Mouse (Mus musculus) lung, embryonic 14.5 days (tissue): ENCODE measurements at regions not wholly inside any gene's neighbourhood (a gene's known extent, or its start where the extent isn't known, plus 50 kb on each side); places are given as distances from the start of the nearest gene placed in this dataset.

Experiments used
- ATAC-seq: fragments of 200-750 bp; cut with Nextera tagmentation; 2 replicates; pipeline ENCODE4 v1.8.0; 2017; ENCODE audit warnings: mild to moderate bottlenecking, moderate TSS enrichment, moderate library complexity; ENCODE audit not compliant: insufficient read depth
- DNase-seq: peaks from one replicate; pipeline ENCODE4 v3.0.0-alpha.2; 2015
- H3K27ac ChIP-seq: fragments of 300-500 bp; sonication (generic); 2 replicates; pipeline ENCODE4 v1.5.1; 2014; ENCODE audit warnings: low read depth, mild to moderate bottlenecking, moderate library complexity
- H3K27me3 ChIP-seq: fragments of 300-500 bp; sonication (generic); 2 replicates; pipeline ENCODE4 v1.6.1; 2014; ENCODE audit warnings: low read length, control low read depth; ENCODE audit not compliant: insufficient read depth
- H3K36me3 ChIP-seq: fragments of 300-500 bp; sonication (generic); 2 replicates; pipeline ENCODE4 v1.6.1; 2014; ENCODE audit warnings: control low read depth; ENCODE audit not compliant: insufficient read depth
- H3K4me1 ChIP-seq: fragments of 300-500 bp; sonication (generic); 2 replicates; pipeline ENCODE4 v1.6.1; 2014; ENCODE audit warnings: antibody characterized with exemption, control low read depth; ENCODE audit not compliant: insufficient read depth
- H3K4me2 ChIP-seq: fragments of 300-500 bp; sonication (generic); 2 replicates; pipeline ENCODE4 v1.6.1; 2014; ENCODE audit warnings: mild to moderate bottlenecking
- H3K4me3 ChIP-seq: fragments of 300-500 bp; sonication (generic); 2 replicates; pipeline ENCODE4 v1.5.1; 2014; ENCODE audit warnings: low read depth, low read length
- H3K9ac ChIP-seq: fragments of 300-500 bp; sonication (generic); 2 replicates; pipeline ENCODE4 v1.6.1; 2014
- H3K9me3 ChIP-seq: fragments of 300-500 bp; sonication (generic); 2 replicates; pipeline ENCODE4 v1.6.1; 2016; ENCODE audit warnings: low read depth, low read length, control low read depth
- CTCF ChIP-seq: IDR thresholded peaks from 2 replicates; pipeline ENCODE4 v1.5.1; 2016; ENCODE audit warnings: antibody characterized with exemption, low read depth
- WGBS: fragments of 180-500 bp; shearing (Covaris S2); extraction: QIAGEN DNeasy Blood & Tissue Kit; methylation state at CpG from one replicate; pipeline ENCODE4 v1.1.7; 2014; 5-methylcytosine and 5-hydroxymethylcytosine counted together

DNA sequence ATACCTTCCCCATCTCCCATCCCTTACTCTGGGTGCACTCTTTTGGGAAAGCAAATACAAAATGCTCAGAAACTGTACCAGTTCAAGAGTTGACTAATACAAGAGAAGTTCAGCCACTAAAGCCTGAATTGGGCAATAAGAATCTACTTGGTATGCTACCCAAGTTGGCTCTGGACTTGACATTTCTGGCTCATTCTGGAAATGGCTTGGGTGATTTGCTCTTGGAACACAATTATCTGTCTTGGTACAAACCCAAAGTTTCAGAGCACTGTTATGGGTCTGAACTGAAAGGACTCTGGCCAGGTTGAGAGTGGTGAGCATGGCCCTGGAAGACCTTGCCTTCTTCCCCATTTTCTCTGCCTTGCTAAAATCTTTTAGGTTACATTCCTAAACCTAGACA, 136.6 kb downstream of the Fam84a start:
- no peak overlapping the region for H3K4me2 ChIP-seq
- no peaks in the 10 kb centered on the region for H3K9me3 ChIP-seq
- no peak overlapping the region for H3K9ac ChIP-seq
- TF ChIP-seq CTCF: no peak
- ATAC-seq (no peak), DNase-seq (no peak)
- no peaks in the 10 kb centered on the region for H3K36me3 ChIP-seq
- no peak overlapping the region for H3K4me3 ChIP-seq
- H3K27me3 ChIP-seq: no peaks in the 10 kb centered on the region
- H3K4me1 ChIP-seq: no peaks in the 10 kb centered on the region
- no peak overlapping the region for H3K27ac ChIP-seq

DNA sequence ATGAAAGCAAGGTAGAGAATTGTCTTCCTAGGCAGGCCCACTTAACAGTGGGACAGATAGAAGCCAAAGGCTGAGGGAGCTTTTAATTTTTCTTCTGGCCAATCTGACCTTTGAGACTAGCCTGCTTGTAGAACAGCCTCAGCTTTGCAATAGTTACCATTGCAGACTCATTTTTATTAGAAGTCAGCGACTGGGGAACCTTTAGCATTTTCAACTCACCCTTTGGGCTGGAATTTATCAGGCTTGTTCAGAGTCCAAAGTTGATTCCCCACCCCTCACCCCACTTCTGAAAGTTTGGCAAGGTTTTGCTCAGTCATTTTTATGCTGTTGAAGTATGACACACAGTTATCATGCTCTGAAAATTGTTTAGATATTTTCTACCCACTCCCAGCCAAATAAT, 145.9 kb downstream of the Fam84a start:
- H3K36me3 ChIP-seq: no peaks in the 10 kb centered on the region
- WGBS: 65% methylated on average over 1 of the region's 1 CpGs
- no peak overlapping the region for H3K4me3 ChIP-seq
- DNase-seq: no peak
- no peak overlapping the region for H3K9ac ChIP-seq
- no peak overlapping the region for H3K4me2 ChIP-seq
- no peaks in the 10 kb centered on the region for H3K27me3 ChIP-seq
- H3K9me3 ChIP-seq: no peaks in the 10 kb centered on the region
- no peak overlapping the region for H3K27ac ChIP-seq
- H3K4me1 ChIP-seq: no peaks in the 10 kb centered on the region
- ATAC-seq: no peak
- no peak for TF ChIP-seq CTCF

DNA sequence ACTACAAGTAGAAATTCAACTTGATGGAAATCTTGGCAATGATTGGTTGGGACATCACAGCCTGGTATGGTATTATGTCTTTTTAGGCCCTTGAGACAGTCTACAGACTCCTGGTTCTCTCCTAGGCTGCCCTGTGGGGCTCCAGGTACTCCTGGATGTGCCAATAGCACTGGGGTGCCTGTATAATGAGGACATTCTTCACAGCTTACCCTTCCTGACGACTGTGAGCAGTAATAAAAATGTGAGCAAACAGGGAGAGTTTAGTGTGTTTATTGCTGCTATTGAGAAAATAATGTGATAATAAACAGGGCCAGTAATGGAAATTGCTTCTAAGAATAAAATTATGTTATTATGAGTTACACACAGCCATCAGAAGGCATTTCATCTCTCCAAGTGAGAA, 150.2 kb downstream of the Fam84a start:
- no peaks in the 10 kb centered on the region for H3K36me3 ChIP-seq
- H3K9ac ChIP-seq: no peak overlapping the region
- H3K4me2 ChIP-seq: no peak overlapping the region
- H3K4me1 ChIP-seq: no peaks in the 10 kb centered on the region
- TF ChIP-seq CTCF: no peak
- no peaks in the 10 kb centered on the region for H3K27me3 ChIP-seq
- no peak overlapping the region for H3K27ac ChIP-seq
- DNase-seq: no peak
- WGBS: 53% methylated on average over 1 of the region's 1 CpGs
- no peak for ATAC-seq
- no peaks in the 10 kb centered on the region for H3K9me3 ChIP-seq
- no peak overlapping the region for H3K4me3 ChIP-seq

DNA sequence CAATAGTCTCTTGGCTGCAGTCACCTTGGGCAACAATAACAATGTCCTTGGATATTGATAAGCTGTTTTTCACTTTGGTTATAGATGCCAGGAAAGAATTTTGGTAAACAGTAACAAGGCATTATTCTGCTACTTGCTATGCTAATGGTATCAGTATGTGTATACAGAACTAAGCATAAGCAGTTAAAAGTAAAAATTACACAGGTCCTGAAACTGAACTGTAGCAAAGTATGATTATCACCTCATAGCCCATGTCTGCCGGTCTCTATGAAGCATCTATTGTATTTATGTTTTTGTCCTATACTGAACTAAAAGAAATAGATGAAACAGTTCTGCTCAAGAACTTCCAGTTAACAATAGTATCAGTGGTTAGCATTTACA, 167.5 kb downstream of the Fam84a start:
- H3K4me3 ChIP-seq: no peak overlapping the region
- H3K4me1 ChIP-seq: no peaks in the 10 kb centered on the region
- no peak overlapping the region for H3K27ac ChIP-seq
- no peak overlapping the region for H3K9ac ChIP-seq
- ATAC-seq (no peak), DNase-seq (no peak)
- H3K27me3 ChIP-seq: no peaks in the 10 kb centered on the region
- no peak overlapping the region for H3K4me2 ChIP-seq
- no peaks in the 10 kb centered on the region for H3K9me3 ChIP-seq
- no peak for TF ChIP-seq CTCF
- 84% methylated on average over 1 of the region's 1 CpGs for WGBS
- no peaks in the 10 kb centered on the region for H3K36me3 ChIP-seq

DNA sequence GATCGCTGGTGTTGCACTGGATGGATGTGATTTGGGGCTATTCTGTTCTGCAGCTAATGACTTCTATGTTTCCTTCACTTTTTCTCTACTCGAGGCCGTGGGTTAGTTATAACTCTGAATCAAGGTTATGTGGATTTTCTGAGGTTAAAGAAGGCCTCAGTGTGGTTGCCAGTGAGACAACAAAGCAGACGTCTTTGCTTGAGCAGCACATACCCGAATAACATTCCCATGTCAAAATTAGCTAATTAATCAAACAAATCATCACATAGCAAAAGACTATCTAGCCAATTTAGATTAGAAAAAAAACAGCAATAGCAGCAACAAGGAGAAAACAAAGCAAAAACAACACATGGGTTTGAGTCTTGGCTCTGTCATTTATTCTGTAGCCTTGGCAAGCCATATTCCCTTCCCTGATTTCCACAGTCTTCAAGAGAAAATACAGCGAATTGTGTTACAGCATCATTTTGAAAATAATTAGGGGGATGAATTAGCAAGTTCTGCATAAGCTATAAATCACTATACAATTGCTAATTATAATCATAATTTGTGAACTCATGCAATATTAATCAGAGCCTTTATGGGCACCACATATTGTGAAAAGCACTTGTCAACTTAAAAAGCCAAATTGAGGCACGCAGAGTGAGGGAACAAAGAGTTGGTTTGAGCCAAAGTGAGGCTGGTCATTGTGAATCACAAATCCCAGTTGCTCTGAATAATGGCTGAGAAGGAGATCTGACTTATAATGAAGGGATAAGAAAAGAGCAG, 168.0 kb downstream of the Fam84a start:
- Histone ChIP-seq H3K36me3 (no peaks in the 10 kb centered on the region), H3K4me3 (no peak overlapping the region), H3K27me3 (no peaks in the 10 kb centered on the region), H3K9me3 (no peaks in the 10 kb centered on the region), H3K27ac (no peak overlapping the region), H3K4me2 (no peak overlapping the region), H3K9ac (no peak overlapping the region), H3K4me1 (no peaks in the 10 kb centered on the region)
- no peak for ATAC-seq
- DNase-seq: peak; percentile 1
- no peak for TF ChIP-seq CTCF
- WGBS: 55% methylated on average over 7 of the region's 7 CpGs

DNA sequence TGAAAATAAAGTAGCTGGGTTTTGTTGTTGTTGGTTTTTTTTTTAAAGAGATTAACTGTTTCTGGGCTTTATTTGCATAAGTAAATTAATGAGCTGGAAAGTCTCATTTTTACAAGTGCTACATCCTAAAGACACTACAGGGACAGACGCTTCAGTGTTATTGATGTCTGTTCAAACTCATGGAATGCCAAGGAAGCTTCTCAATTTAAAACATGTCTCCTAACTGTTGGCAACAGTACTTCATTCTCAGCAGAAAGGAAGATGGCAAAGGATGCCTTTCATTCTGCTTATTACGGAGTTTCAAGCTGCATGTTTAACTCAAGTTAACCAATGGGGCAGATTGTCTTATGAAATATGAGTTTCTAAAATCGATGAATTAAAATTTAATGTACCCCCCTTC, 187.3 kb downstream of the Fam84a start:
- TF ChIP-seq CTCF: no peak
- DNase-seq: no peak

DNA sequence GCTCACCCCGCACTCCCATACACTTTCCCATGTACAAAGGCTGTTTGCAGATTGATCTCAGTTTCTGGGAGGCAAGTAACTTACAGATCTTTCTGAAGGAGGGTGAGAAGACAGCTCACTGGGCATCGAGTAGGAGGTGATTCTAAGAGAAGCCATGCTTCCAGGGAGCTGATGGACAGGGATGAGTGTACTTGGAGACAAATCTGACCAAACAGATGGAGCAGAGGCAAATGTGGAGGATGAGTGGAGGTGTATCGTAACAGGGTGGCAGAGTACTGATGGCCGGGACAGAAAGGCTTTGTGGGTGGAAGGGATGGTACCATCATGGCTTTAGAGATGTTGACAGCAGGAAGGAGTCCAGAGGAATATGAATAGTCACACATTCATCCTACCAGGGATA, 212.4 kb downstream of the Fam84a start:
- H3K36me3 ChIP-seq: no peaks in the 10 kb centered on the region
- DNase-seq: no peak
- no peak for TF ChIP-seq CTCF
- H3K4me1 ChIP-seq: no peaks in the 10 kb centered on the region
- H3K9ac ChIP-seq: no peak overlapping the region
- no peak overlapping the region for H3K27ac ChIP-seq
- no peaks in the 10 kb centered on the region for H3K27me3 ChIP-seq
- no peaks in the 10 kb centered on the region for H3K9me3 ChIP-seq
- H3K4me2 ChIP-seq: no peak overlapping the region
- 89% methylated on average over 4 of the region's 4 CpGs for WGBS
- H3K4me3 ChIP-seq: no peak overlapping the region
- ATAC-seq: no peak

More for the DNA sequence above, 187.3 kb downstream of the Fam84a start:
- Histone ChIP-seq H3K9me3 (no peaks in the 10 kb centered on the region), H3K36me3 (no peaks in the 10 kb centered on the region), H3K4me3 (no peak overlapping the region), H3K9ac (no peak overlapping the region), H3K4me1 (no peaks in the 10 kb centered on the region), H3K27me3 (no peaks in the 10 kb centered on the region), H3K27ac (no peak overlapping the region), H3K4me2 (no peak overlapping the region)
- WGBS: 80% methylated on average over 3 of the region's 3 CpGs
- no peak for ATAC-seq
